Mouse (Mus musculus): Measurements from ENCODE around the gene Vps35l. TPM values are rescaled to one million over a fixed set of nuclear protein-coding genes. Genes with fewer than 3 reads are reported as not detected.

Vps35l gene
- total and polyA plus RNA-seq, 2 experiments from 2014 or later, result 85.6 to 92.1 TPM

- Histone ChIP-seq H3K36me3 (ENCODE audit: insufficient read depth, low read length) (peaks cover 16% of the 10 kb centered on the region), H3K27me3 (ENCODE audit: insufficient read depth, low read length) (no peaks in the 10 kb centered on the region), H3K4me2 (ENCODE audit: low read depth, low read length) (no peak overlapping the region), H3K4me1 (ENCODE audit: insufficient read depth, low read length) (no peaks in the 10 kb centered on the region), H3K9ac (replicated peaks; ENCODE audit: low read length) (no peak overlapping the region), H3K27ac (no peak overlapping the region), H3K4me3 (ENCODE audit: low read length) (no peak overlapping the region), H3K9me3 (ENCODE audit: low read length) (no peaks in the 10 kb centered on the region)
- TF ChIP-seq CTCF (IDR thresholded peaks at IDR 0.05; ENCODE audit: low read depth), result no peak
- WGBS, result 76% methylated on average over 8 of the region's 8 CpGs
- DNase-seq (ENCODE audit: low spot score), result no peak
- ATAC-seq, result no peak
Measured at GRCm38 (mm10) chr7:118769208-118769607, 29.2 kb downstream of the Vps35l start.

GRCm38 (mm10) chr7:118769655-118770054, 29.6 kb downstream of the Vps35l start:
- Histone ChIP-seq H3K9ac (replicated peaks; ENCODE audit: low read length) (no peak overlapping the region), H3K27me3 (ENCODE audit: insufficient read depth, low read length) (no peaks in the 10 kb centered on the region), H3K4me1 (ENCODE audit: insufficient read depth, low read length) (no peaks in the 10 kb centered on the region), H3K36me3 (ENCODE audit: insufficient read depth, low read length) (peaks cover 15% of the 10 kb centered on the region), H3K4me3 (ENCODE audit: low read length) (no peak overlapping the region), H3K4me2 (ENCODE audit: low read depth, low read length) (no peak overlapping the region), H3K27ac (no peak overlapping the region), H3K9me3 (ENCODE audit: low read length) (no peaks in the 10 kb centered on the region)
- ATAC-seq (no peak), DNase-seq (ENCODE audit: low spot score) (no peak)
- WGBS, result 27% methylated on average over 1 of the region's 1 CpGs
- no peak for TF ChIP-seq CTCF (IDR thresholded peaks at IDR 0.05; ENCODE audit: low read depth)

GRCm38 (mm10) chr7:118773027-118773426, 33.0 kb downstream of the Vps35l start:
- TF ChIP-seq CTCF (IDR thresholded peaks at IDR 0.05; ENCODE audit: low read depth), result no peak

GRCm38 (mm10) chr7:118775991-118776390, 36.0 kb downstream of the Vps35l start:
- ATAC-seq (no peak), DNase-seq (ENCODE audit: low spot score) (no peak)
- no peak for TF ChIP-seq CTCF (IDR thresholded peaks at IDR 0.05; ENCODE audit: low read depth)
- Histone ChIP-seq H3K9me3 (ENCODE audit: low read length) (no peaks in the 10 kb centered on the region), H3K27ac (no peak overlapping the region), H3K9ac (replicated peaks; ENCODE audit: low read length) (no peak overlapping the region), H3K27me3 (ENCODE audit: insufficient read depth, low read length) (no peaks in the 10 kb centered on the region), H3K36me3 (ENCODE audit: insufficient read depth, low read length) (peaks cover 33% of the 10 kb centered on the region), H3K4me1 (ENCODE audit: insufficient read depth, low read length) (no peaks in the 10 kb centered on the region), H3K4me2 (ENCODE audit: low read depth, low read length) (no peak overlapping the region), H3K4me3 (ENCODE audit: low read length) (no peak overlapping the region)
- WGBS, result 71% methylated on average over 7 of the region's 7 CpGs

More at GRCm38 (mm10) chr7:118773027-118773426, 33.0 kb downstream of the Vps35l start:
- no peak overlapping the region for H3K4me2 ChIP-seq (ENCODE audit: low read depth, low read length)
- no peaks in the 10 kb centered on the region for H3K4me1 ChIP-seq (ENCODE audit: insufficient read depth, low read length)
- no peak overlapping the region for H3K4me3 ChIP-seq (ENCODE audit: low read length)
- DNase-seq (ENCODE audit: low spot score), result no peak
- peaks cover 21% of the 10 kb centered on the region for H3K36me3 ChIP-seq (ENCODE audit: insufficient read depth, low read length)
- no peak for ATAC-seq
- no peaks in the 10 kb centered on the region for H3K27me3 ChIP-seq (ENCODE audit: insufficient read depth, low read length)
- 84% methylated on average over 12 of the region's 12 CpGs for WGBS
- no peak overlapping the region for H3K27ac ChIP-seq
- no peak overlapping the region for H3K9ac ChIP-seq (replicated peaks; ENCODE audit: low read length)
- H3K9me3 ChIP-seq (ENCODE audit: low read length), result no peaks in the 10 kb centered on the region

- no peak overlapping the region for H3K4me2 ChIP-seq (ENCODE audit: low read depth, low read length)
- TF ChIP-seq CTCF (IDR thresholded peaks at IDR 0.05; ENCODE audit: low read depth), result no peak
- H3K9ac ChIP-seq (replicated peaks; ENCODE audit: low read length), result no peak overlapping the region
- no peak overlapping the region for H3K27ac ChIP-seq
- H3K27me3 ChIP-seq (ENCODE audit: insufficient read depth, low read length), result no peaks in the 10 kb centered on the region
- H3K9me3 ChIP-seq (ENCODE audit: low read length), result no peaks in the 10 kb centered on the region
- no peaks in the 10 kb centered on the region for H3K4me1 ChIP-seq (ENCODE audit: insufficient read depth, low read length)
- no peak overlapping the region for H3K4me3 ChIP-seq (ENCODE audit: low read length)
- WGBS, result 81% methylated on average over 9 of the region's 9 CpGs
- no peak for ATAC-seq
- no peak for DNase-seq (ENCODE audit: low spot score)
- H3K36me3 ChIP-seq (ENCODE audit: insufficient read depth, low read length), result peaks cover 32% of the 10 kb centered on the region
Measured at GRCm38 (mm10) chr7:118776491-118776890, 36.5 kb downstream of the Vps35l start.

GRCm38 (mm10) chr7:118777598-118778394, 37.8 kb downstream of the Vps35l start:
- Histone ChIP-seq H3K9ac (replicated peaks; ENCODE audit: low read length) (no peak overlapping the region), H3K27me3 (ENCODE audit: insufficient read depth, low read length) (no peaks in the 10 kb centered on the region), H3K4me3 (ENCODE audit: low read length) (no peak overlapping the region), H3K9me3 (ENCODE audit: low read length) (no peaks in the 10 kb centered on the region), H3K4me2 (ENCODE audit: low read depth, low read length) (no peak overlapping the region), H3K4me1 (ENCODE audit: insufficient read depth, low read length) (no peaks in the 10 kb centered on the region), H3K36me3 (ENCODE audit: insufficient read depth, low read length) (peaks cover 32% of the 10 kb centered on the region), H3K27ac (0 out of 2 replicates have a peak overlapping the region, but pooled peaks have one; percentile 7)
- TF ChIP-seq CTCF (IDR thresholded peaks at IDR 0.05; ENCODE audit: low read depth), result no peak
- ATAC-seq (no peak), DNase-seq (ENCODE audit: low spot score) (no peak)
- 78% methylated on average over 10 of the region's 10 CpGs for WGBS

- no peak for TF ChIP-seq CTCF (IDR thresholded peaks at IDR 0.05; ENCODE audit: low read depth)
- no peak overlapping the region for H3K9ac ChIP-seq (replicated peaks; ENCODE audit: low read length)
- no peaks in the 10 kb centered on the region for H3K9me3 ChIP-seq (ENCODE audit: low read length)
- no peaks in the 10 kb centered on the region for H3K4me1 ChIP-seq (ENCODE audit: insufficient read depth, low read length)
- ATAC-seq (peak; percentile 46), DNase-seq (ENCODE audit: low spot score) (peak; percentile 73)
- no peaks in the 10 kb centered on the region for H3K27me3 ChIP-seq (ENCODE audit: insufficient read depth, low read length)
- 31% methylated on average over 6 of the region's 6 CpGs for WGBS
- H3K4me2 ChIP-seq (ENCODE audit: low read depth, low read length), result no peak overlapping the region
- H3K4me3 ChIP-seq (ENCODE audit: low read length), result no peak overlapping the region
- H3K27ac ChIP-seq, result peak overlapping the region; percentile 7; the same call in 1 of the 2 replicates
- peaks cover 31% of the 10 kb centered on the region for H3K36me3 ChIP-seq (ENCODE audit: insufficient read depth, low read length)
Measured at GRCm38 (mm10) chr7:118778561-118778960, 38.5 kb downstream of the Vps35l start.

Data from hindbrain, postnatal 0 days (tissue).